Mouse (Mus musculus) erythroid progenitor cell, adult 5-6 weeks (primary cell): Measurements from ENCODE around the gene Ccdc154. TPM values are rescaled to one million over a fixed set of nuclear protein-coding genes. Genes with fewer than 3 reads are reported as not detected.

Experiments
- ATAC-seq: replicated peaks from 2 replicates; pipeline ENCODE4 v1.8.0; 2016; ENCODE audit warnings: moderate number of reproducible peaks, mild to moderate bottlenecking, moderate TSS enrichment, inconsistent platforms; ENCODE audit not compliant: poor library complexity, low FRiP score, severe bottlenecking
- total RNA-seq, 2 experiments: library from RNA; stranded (forward) in 1 of 2; stranded (reverse) in 1 of 2; fragments of 150-400 nt in 1 of 2; fragments of 186-747, 209-891 nt in 1 of 2; gene quantifications; 2 replicates each; pipeline versions ENCODE4 v1.2.3 to v1.2.4; 2015 to 2017; ENCODE audit warnings: low replicate concordance in 2 of 2

The Ccdc154 gene
- total RNA-seq (2015; ENCODE audit: low replicate concordance): not detected in 2 replicates
- 2.6 TPM in 1 of 2 replicates, not detected in the other for total RNA-seq (2017; ENCODE audit: low replicate concordance)

- no peak for ATAC-seq
Observed at GRCm38 (mm10) chr17:25162161-25162560, at the start of gene Ccdc154. Gene Ccdc154, plus strand, starts transcription at chr17:25162461.

GRCm38 (mm10) chr17:25114908-25115645 is 47.2 kb upstream of the Ccdc154 start:
- peak; percentile 75 for ATAC-seq

GRCm38 (mm10) chr17:25115664-25116432 is 46.4 kb upstream of the Ccdc154 start, which contains the start of gene Telo2:
Gene Telo2, minus strand, starts transcription at chr17:25115967.
- ATAC-seq: peak; percentile 93

- ATAC-seq: no peak
Observed at GRCm38 (mm10) chr17:25117263-25117662, 45.0 kb upstream of the Ccdc154 start.

GRCm38 (mm10) chr17:25120406-25120805 is 41.9 kb upstream of the Ccdc154 start, which contains the start of gene Ptx4:
Gene Ptx4, plus strand, starts transcription at chr17:25120760.
- ATAC-seq: no peak

GRCm38 (mm10) chr17:25123979-25124378 is 38.3 kb upstream of the Ccdc154 start:
- ATAC-seq: no peak

GRCm38 (mm10) chr17:25125442-25126060 is 36.7 kb upstream of the Ccdc154 start:
- 0 out of 2 replicates have a peak, but pooled peaks have one; percentile 23 for ATAC-seq

GRCm38 (mm10) chr17:25127079-25127478 is 35.2 kb upstream of the Ccdc154 start:
- peak; percentile 90 for ATAC-seq

GRCm38 (mm10) chr17:25127681-25128080 is 34.6 kb upstream of the Ccdc154 start:
- ATAC-seq: peak; percentile 57

- ATAC-seq: no peak
Observed at GRCm38 (mm10) chr17:25130060-25130459, 32.2 kb upstream of the Ccdc154 start.

GRCm38 (mm10) chr17:25133275-25133698 is 29.0 kb upstream of the Ccdc154 start, which contains the start of gene Clcn7:
Gene Clcn7, plus strand, starts transcription at chr17:25133391.
- ATAC-seq: peak; percentile 97

- no peak for ATAC-seq
Observed at GRCm38 (mm10) chr17:25135622-25136021, 26.6 kb upstream of the Ccdc154 start.

GRCm38 (mm10) chr17:25138803-25139202 is 23.5 kb upstream of the Ccdc154 start:
- no peak for ATAC-seq

GRCm38 (mm10) chr17:25139960-25140359 is 22.3 kb upstream of the Ccdc154 start:
- peak; percentile 51; the same call in 1 of the 2 replicates for ATAC-seq

GRCm38 (mm10) chr17:25163387-25163786 is 1.1 kb downstream of the Ccdc154 start:
- ATAC-seq: no peak

GRCm38 (mm10) chr17:25164770-25165169 is 2.5 kb downstream of the Ccdc154 start:
- no peak for ATAC-seq

GRCm38 (mm10) chr17:25165970-25166671 is 3.9 kb downstream of the Ccdc154 start:
- no peak for ATAC-seq

GRCm38 (mm10) chr17:25169706-25170105 is 7.4 kb downstream of the Ccdc154 start:
- no peak for ATAC-seq

GRCm38 (mm10) chr17:25172558-25172957 is 10.3 kb downstream of the Ccdc154 start:
- no peak for ATAC-seq
